Mouse (Mus musculus) brain, embryonic 14.5 days (tissue): ENCODE results near the gene Fars2.

ENCODE experiments used
- CTCF ChIP-seq: fragments of 200-500 bp; IDR thresholded peaks from 2 replicates; pipeline ENCODE4 v1.5.1; 2012; ENCODE audit warnings: inconsistent platforms, mild to moderate bottlenecking, moderate library complexity, borderline replicate concordance; ENCODE audit not compliant: insufficient read depth, insufficient read length; ENCODE audit errors: extremely low read depth
- POLR2A ChIP-seq: fragments of 200-500 bp; IDR thresholded peaks from 2 replicates; pipeline ENCODE4 v1.6.1; 2012; ENCODE audit warnings: mild to moderate bottlenecking, inconsistent platforms, borderline replicate concordance; ENCODE audit not compliant: poor library complexity, insufficient read depth, insufficient read length, severe bottlenecking; ENCODE audit errors: extremely low read depth

GRCm38 (mm10) chr13:36623556-36623955, 506.3 kb downstream of the Fars2 start:
- TF ChIP-seq CTCF (no peak), POLR2A (no peak)
